Mouse (Mus musculus) cerebellum, adult (tissue): ENCODE measurements around the gene Stbd1.

Source experiments
- ATAC-seq: cut with Nextera tagmentation; 2 replicates; pipeline ENCODE4 v1.9.2; 2017; ENCODE audit warnings: mild to moderate bottlenecking, moderate library complexity, mixed read lengths; ENCODE audit not compliant: insufficient number of reproducible peaks, low FRiP score, low TSS enrichment

The Stbd1 gene

DNA sequence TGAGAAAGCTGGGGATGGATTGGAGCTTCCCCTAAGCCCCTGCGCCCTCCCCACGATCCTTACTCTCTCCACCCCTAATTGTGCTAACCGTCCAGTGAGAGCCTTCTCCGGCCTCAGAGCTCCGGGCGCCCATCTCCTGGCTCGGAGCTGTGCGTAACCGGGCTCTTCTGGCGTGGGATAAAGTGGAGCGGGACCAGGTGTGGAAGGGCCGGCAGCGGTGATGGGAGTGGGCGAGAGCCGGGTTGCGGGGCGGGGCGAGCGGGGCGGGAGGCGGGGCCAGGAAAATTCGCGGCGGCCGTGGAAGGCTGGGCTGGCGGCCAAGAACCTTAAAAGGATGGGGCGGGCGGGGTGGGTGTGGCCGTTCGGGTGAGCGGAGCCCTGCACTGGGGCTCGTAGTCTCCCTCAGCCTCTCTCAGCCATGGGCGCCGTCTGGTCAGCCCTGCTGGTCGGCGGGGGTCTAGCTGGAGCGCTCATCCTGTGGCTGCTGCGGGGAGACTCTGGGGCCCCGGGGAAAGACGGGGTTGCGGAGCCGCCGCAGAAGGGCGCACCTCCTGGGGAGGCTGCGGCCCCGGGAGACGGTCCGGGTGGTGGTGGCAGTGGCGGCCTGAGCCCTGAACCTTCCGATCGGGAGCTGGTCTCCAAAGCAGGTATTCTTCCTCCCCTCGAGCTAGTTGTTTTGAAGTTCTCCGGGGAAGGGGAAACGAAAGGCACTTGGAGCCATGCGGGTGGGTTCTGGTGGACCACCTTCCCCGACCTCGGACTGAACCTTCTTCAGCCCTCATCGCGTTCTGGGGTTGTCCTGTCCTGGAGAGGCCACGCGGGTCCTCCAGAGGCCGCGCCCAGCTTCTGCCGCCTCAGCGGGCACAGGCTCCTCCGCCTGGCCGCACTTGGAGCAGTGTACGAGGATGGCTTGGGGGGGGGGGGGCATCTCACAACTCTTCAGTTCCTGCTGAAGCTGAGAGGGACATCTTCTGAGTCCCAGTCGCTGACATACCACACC is at the start of gene Stbd1:
TSS of gene Stbd1 (plus strand) at position 351 of the 1,000 bp plus-strand sequence.
- ATAC-seq: peak; percentile 36

DNA sequence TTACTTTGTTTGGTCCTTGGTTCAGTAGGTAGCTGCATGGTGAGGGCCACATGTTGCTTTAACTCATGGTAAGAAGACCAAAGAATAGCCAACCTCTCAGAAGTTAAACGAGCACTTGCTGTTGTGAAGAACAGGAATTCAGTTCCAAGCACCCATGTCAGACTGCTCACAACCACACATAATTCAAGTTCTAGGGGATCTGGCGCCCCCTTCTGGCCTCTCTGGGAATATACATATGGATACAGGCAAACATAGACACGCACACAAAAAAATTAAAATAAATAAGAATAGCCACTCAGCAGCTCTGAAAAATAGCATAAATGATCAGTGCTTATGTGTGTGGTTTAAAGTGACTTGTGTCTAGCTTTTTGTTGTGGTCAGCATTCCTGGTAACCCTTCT is 48.9 kb upstream of the Stbd1 start:
- ATAC-seq: no peak

DNA sequence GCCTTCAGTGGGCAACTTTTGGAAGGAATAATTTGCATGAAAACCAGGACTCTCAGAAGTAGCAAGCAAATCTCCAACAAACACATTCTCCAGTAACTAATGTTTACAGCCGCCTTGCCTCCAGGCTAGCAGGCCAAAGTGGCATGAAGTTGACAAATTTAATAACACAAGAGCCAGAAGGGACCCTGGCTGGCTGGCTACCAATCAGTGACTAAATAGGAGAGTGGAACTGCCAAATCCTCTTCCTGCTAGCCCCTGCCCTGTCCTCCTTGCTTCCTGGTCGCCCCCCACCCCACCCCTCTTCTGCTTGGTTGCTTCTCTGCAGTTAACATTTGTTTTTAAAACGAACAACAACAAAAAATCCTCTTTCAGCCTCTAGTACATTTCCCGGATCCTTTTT is 48.4 kb upstream of the Stbd1 start:
- no peak for ATAC-seq

DNA sequence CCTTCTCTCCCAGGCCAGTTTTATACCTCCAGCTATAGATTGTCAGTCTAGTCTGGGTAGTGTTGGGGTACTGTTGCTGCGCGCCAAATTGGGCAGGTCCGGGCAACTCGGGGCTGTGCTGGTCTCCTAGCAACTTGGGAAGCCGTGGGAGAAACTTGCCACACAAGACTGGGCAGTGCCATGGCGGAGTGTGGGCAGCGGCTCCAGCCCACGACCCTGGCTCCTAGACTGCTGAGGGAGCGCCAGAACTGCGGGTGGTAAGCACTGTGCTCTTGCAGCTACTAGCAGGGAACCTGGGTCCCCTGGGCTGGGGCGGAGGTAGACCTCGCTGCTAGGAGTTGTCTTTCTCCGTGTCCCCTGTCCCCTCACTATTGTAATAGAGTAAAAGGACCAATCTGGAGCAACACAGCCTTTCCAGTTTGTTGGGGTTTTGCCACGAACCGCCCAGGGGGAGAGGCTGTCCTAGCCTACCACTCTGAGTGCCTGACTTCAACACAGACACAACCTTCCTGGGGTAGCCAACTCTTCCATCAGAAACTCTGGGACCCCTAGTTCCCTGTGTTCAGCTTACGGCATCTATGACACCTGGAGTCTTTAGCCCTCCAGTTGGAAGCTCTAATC is 47.8 kb upstream of the Stbd1 start, which contains the start of gene Fam47e:
TSS of gene Fam47e (plus strand) at position 179 of the 621 bp plus-strand sequence.
- ATAC-seq: no peak

DNA sequence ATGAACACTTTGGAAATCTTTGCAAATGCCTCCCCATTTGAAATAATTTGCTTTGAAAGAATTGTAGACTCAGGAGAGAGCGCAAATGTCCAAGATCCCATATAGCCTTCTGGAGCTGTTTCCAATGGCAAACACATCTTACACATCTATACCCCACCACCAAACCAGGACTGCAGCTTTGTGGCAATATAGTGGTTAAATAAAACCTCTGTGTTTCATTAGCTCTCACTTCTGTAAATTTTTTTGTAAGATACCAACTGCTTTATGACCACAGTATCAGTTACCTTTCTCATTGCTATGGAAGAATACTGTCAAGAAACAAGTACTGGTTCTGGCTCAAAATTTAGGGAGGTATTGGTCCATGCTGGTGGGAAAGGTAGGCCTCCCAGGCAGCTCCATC is 46.9 kb upstream of the Stbd1 start:
- no peak for ATAC-seq

DNA sequence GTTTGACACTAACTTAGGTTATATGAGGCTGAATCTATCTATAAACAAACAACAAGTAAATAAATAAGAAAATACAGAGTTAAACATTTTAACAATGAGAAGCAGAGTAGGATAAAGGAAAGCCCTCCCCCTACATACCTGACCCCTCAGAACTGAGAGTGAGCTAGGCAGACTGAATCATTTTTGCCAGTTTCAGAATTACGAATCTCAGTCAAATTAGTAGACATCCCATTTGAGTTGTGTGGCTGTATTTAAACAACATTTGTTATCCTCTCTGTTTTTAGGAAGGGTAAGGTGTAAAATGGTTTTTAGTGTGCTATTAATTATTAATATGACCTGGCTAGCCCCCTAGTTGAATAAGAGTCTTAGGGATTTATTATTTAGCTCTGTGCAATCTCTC is 45.3 kb upstream of the Stbd1 start:
- ATAC-seq: no peak

DNA sequence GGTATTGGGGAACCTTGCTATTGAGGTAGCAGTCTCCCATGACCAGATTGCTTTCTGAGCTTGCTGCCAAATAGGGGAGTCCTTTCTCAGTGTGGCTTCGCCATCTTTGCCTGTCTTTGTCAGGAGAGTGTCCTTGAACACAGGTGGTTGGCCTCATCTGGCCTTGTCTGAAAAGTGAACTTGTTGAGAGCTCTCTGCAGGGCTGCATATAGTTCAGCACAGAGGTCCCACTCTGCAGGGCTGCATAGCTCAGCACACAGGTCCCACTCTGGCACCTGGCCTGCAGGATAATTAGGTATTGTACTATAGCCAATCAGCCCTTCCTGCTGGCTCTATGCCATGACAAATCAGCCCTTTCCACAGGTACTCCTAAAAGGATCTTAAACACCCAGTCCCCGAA is 42.6 kb upstream of the Stbd1 start:
- ATAC-seq: no peak

DNA sequence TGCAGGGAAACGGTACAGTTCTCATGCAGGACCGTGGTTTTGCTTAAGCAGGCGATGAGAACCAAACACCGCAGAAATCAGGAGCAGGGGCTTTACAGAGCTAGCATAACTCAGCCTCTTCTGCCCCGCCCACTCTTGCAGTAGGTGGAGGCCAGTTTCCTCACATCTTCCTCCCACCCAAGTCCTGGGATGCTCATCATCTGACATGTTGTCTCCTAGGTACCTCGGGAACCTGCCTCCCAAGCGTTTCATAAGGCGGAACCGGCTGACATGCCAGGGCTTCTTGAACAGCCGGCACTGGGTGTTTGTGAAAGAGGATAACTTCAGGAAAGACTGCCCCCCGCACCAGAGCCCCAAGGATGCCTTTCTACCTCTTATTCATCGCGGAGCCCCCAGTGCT is 40.8 kb upstream of the Stbd1 start:
- no peak for ATAC-seq

DNA sequence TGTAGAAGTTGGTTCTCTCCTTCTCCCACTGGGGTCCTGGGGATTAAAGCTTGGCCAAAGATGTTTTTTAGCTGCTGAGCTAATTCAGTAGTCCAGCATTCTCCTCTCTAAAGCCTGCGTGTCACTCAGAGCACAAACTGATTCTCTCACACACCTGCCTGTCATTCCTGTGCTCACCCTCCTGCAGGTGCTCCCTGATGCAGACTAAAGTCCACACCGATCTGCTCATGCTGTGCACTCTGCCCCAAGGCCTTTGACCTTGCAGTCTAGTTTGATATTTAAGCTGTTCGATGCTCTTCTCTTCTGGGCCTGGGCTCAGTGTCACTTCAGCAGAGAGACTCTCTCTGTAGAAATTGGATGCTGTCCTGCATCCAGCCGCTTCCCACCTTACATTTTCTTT is 31.6 kb upstream of the Stbd1 start:
- no peak for ATAC-seq

DNA sequence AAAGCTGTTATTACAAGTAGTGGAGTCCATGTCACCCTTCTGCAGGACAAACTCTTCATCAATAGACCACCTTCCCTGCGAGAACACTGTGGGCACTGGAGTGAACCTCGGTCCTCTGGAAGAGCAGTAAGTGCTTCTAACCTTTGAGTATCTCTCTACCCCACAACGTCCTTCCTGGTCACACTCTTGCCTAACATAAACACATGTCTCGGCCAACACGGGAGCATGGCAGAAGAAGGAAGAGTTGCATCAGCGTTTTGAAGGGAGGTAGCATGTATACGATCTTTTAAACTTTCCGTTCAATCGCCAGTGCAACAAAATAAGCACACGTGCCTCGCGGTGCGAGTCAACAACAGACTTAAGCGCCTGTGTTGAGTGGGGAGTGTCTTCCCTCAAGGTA is 23.3 kb upstream of the Stbd1 start:
- no peak for ATAC-seq

DNA sequence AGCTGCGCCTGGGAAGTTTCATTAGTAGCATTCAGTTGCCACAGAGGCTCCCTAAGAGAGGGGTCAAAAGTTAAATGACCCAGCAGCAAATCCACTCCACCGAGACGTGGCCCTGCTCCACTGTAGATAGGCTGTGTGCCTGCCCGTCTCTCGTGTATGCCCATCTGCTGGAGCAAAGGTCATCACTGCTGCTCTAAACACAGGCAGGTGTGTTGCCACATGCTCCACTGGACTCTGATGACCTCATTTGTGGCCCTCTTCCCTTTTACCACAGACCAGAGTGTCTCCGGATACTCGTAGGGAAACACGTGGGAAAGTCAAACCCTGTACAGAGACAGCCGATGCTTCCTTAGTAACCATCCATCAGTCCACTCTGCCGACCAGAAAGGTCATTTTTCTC is 16.9 kb upstream of the Stbd1 start:
- ATAC-seq: no peak

DNA sequence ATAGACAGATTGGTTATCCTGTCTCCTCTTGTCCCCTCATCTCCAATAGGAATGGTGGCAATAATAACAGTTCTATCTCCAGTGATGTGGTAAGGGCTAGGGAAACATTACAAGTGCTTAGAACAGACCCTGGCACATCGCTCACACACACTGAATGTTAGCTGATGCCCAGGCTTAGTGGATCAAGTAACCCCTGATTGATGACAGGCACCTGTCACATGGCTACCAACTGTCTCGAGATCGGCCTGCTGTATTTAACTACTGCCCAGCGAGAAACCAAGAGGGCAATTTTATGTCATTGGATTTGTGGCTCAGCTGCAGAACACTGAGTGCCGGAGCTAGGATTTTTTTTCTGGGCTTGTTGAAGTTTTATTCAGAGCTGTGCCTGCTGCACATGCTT is 7.8 kb upstream of the Stbd1 start:
- no peak for ATAC-seq

DNA sequence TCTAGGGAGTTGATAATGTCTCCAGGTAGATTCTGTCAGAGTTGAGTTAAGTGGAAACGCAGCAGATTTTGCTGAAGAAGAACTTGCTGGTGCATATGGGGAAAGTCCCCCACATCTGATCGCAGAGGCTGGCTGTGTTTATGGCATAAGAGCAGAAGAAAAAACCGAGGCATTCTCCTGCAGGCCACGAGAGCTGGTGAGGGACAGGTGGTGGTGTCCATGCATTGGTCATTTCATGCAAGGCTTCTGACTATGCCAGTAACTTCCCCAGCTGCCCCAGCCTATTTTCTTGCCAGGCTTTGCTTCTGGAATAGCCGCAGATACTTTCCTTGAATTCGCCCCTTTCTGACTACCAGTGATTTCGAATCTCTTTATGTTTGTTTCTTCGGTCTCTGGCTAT is 6.0 kb upstream of the Stbd1 start:
- no peak for ATAC-seq

DNA sequence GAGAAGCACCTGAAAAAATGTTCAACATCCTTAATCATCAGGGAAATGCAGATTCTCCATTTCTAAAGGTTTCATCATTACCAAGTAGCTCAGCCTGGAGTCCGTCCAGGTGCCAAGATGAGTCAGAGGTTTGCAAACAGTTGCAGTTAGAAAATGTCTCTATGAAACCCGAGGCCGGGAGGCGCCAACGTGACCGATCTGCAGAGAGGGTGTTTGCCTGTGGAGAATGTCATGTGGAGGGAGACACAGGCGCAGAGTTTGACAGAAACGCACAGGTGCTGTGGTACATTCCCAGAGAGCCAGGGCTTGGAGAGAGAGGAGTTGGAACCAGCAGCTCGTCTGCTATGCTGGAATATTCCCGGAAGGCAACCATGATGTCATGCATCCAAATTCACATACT is 3.8 kb upstream of the Stbd1 start:
- no peak for ATAC-seq

DNA sequence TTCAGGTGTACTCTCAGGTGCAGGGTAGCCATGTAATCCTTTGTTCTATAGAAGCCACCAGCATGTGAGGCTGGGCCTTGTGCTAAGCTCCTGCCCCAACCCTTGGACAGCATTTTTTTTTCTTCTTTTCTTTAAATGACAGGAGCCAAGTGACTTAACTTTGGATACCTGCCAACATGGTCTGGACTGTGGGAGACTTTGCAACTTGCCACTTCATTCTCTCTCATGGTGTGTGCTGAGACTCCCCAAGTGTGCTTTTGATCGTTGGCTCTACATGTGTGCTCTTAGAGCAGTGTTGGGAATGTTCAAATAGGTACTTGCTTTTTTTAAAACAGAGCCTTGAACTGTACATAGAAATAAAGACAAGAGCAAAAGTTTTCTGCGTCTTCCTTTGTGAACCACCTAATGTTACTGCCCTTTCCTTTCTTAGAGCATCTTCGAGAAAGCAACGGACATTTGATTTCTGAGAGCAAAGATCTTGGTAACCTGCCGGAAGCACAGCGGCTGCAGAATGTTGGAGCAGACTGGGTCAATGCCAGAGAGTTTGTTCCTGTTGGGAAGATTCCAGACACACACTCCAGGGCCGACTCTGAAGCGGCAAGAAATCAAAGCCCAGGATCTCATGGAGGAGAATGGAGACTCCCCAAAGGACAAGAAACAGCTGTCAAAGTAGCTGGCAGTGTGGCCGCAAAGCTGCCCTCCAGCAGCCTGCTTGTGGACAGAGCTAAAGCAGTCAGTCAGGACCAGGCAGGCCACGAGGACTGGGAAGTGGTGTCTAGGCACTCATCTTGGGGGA is 1.8 kb downstream of the Stbd1 start:
- no peak for ATAC-seq

DNA sequence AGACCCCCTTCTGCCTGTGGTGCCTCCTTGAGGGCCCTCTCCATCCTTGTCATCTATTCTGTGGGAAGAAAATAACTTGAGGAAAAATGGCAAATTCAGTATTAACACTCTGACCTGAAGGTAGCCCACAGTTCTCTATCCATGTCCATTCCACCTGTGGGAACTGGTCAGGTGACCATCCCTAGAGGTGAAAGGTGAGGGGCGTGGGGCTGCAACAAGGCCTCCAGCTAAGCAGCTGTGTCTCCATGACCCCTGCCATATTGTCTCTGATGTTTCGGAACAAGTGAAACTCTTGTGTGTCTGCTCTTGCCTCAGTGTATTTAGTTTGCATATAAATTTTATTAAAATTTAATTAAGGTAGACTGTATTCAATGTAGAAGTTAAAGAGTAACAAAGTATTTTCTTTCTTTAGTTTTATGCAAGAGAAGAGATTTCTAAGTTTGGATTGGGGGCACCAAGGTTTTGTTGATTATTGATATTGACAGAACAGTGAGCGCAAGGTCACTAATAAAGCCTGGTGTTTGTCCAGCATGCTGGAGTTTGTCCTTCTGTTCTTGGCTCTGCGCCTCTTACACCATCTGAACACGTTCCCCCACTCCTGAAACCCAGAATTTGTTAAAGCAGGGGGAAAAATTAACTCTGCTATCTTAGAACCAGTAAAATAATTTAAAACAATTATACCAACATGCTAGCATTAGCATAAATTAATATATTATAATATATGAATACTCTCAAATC is 4.8 kb downstream of the Stbd1 start:
- no peak for ATAC-seq

DNA sequence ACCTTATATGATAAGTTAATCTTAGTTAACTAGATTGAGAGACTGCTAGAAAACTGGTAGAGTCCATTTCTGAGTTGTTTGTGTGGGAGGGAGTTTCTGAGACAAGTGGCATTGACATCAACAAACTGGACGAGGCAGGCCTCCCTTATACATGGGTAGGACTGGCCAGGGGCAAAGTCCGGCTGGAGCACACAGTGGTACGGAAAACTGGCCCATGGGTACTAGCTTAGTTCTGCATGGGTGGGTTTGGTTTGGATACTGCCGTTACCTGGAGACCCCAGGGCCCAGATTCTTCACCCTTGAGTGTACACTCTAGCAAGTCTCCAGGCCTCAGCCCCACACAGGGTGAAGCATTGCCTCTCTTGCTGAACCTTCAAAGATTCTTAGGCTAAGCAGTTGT is 9.9 kb downstream of the Stbd1 start:
- ATAC-seq: no peak

DNA sequence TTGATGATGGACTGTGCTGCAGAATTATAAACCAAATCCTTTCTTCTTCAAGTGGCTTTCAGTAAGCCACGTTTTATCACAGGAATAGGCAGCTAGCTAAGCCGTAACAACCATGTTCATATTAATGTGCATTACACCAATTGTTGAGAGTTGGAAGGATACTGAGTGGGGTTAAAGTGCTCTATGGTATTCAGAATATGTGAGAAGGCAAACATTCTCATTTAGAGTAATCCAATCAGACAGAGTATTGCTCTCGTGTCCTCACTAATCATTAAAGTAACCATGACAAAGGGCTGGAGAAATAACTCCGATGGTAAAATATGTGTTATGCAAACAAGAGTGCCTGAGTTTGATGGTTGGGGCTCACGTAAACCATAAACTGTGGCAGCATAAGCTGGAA is 19.0 kb downstream of the Stbd1 start:
- no peak for ATAC-seq

DNA sequence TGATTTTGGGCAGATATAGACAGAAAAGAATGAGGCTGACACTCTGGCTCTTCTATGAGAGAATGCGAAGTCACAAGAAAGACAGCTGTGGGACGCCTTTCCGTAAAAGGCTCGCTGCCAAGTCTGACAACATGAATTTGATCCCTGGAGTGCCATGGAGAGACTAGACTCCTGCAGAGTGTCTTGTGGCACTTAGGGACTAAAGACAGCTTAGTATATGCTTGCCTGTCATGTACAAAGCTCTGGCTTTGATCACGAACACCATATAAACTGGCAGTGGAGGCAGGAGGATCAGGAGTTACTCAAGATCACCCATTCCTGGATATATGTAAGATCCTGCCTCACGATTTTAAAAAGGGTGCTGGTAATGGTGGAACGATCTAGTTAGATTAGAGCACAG is 25.1 kb downstream of the Stbd1 start:
- ATAC-seq: no peak

DNA sequence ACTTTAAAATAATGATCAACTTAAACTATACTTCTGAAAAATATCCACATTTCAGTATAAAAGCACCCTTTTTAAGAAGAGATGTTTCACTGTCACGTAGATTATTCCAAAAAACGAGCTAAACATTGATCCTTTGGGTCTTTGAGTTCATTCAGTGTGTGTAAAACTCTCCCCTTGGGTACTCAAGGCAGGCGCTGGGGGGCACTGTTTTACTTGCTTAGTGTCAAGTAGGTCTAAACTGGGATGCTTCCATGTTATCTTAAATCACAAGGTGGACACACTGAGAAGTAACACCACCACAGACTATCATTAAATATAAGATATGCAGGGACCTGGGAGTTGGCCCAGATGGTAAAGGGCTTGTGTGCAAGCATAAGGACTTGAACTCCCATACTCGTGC is 30.7 kb downstream of the Stbd1 start:
- ATAC-seq: no peak
